Mouse (Mus musculus): Measurements from ENCODE around the gene Primpol.

Primpol gene

DNA sequence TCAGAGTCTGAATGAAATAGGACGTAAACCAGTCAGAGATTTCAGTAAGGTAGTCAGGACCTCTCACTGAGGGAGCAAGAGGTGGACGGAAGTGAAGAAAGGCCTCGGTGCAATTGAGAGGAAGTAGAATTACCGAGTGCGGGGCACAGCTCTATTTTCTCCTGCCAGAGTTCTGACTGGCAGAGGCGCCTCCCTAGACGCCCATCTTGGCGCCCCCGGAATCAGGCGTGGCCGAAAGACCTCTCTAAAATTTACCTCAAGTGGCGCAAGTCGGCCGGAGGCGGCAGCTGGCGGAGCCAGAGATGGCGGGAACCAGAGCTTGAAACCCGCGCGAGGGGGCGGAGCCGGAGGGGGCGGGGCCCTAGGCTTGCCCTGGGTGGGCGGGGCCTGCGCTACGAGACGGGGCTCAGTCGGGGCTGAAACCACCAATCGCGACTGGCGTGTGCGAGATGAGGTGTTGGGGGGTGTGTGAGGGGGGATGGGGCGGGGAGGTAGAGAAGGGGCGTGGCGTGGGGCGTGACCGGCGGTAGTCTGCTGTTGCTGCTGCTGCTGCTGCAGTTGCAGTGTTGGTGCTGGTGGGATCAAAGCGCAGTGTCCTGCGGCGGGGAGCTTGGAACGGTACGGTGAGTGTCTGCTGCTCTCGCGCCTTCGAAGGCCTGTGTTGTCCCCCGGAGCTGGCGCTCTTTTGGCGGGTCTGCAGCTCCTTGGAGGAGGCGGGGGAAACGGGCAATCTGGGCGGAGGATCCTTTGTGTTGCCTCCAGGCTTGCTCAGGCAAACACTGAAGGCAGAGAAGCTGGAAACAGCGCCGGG, at the start of gene Primpol, which contains the start of gene Casp3:
Gene Primpol, minus strand, starts transcription at position 334 of the 811 bp plus-strand sequence.
Gene Casp3, plus strand, starts transcription at position 413 of the 811 bp plus-strand sequence.
- peak; percentile 97 for DNase-seq (ENCODE audit: low spot score)

DNA sequence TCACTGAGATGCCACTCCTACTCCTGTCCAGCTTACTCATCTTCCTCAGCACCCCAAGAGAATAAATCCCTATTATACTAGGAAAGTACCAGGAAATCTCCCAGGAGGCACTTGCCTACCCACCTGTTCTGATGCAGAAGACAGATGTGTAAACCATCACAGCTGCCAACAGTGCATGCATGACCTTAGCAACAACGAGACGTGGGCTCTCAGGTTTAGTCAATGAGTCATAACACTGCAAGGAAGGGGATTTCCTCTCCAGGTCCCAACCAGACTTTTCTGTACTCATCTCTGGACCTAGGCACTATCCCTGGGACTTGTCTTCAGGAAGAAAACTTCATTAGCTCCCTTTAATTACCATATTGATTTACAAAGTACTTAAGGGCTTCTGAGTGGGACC, 38.9 kb upstream of the Primpol start:
- no peak for DNase-seq (ENCODE audit: low spot score)

DNA sequence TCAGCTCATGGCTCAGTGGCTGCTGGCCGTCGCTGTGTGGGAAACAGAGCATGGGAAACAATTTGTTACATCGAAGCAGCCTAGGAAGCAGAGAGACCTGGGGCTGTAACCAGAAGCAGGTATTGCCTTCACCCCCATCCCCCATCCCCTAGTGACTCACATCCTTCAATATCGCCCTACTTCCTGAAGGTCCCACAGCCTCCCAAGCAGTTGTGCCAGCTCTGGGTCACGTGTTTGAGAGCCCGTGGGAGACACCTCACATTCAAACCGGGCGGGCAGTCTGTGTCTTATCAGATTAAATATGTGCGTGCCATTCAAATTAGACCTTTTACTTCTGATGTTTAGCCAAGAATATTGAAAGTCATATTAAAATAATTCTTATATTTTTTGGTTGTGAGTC, 34.9 kb upstream of the Primpol start:
- DNase-seq (ENCODE audit: low spot score): no peak

DNA sequence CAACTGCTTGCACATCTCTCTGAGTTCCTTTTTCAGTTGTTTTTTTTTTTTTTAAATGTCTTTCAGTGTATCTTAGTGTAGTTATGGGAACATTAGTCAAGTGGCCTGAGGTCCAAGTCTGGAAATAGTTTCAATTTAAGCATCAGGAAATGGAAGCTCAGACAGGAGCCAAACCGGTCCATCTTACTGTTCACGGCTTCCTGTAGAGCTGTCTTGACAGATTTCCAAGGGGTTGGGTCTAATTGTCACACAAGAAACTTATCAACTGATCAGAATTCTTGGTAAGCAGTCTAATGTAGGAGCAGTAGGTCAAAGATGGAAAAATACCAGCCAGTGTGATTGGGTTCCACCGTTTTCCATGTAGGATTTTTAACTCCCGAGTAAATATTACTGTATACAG, 31.4 kb upstream of the Primpol start:
- no peak for DNase-seq (ENCODE audit: low spot score)

DNA sequence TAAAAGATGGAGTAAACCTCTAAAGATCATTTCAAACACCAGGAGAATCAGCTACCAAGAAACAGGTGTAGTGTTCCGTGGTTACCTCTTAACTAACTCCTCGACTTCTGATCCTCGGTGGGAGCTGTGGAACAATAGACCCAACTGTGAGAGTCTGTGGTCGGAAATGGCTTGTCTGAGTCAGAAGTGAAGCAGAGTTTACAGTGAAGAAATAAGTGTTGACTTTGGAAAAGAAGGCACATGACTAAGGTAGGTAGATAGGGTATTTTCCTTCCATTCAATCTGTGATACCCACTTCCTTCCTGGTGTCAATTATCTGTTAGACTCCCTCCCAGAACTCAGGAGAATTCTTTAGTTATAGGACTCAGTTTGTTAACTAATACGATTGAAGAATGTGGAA, 24.3 kb upstream of the Primpol start:
- no peak for DNase-seq (ENCODE audit: low spot score)

DNA sequence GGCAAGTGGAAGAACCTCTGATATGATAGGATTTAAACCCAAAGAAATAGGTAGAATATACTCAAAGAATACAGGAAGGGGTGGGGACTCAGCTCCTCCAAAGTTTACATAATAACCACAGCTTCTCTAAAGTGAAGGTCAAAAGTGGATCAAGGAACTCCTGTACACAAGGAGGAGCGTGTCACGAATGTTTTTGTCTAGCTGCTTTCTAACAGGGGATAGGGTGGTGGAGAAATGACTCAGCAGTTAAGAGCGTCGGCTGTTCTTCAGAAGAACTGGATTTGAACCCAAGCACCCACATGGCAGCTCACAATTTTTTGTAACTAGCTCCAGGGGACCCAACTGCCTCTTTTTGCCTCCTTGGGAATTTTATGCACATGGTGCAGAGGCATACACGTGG, 22.8 kb upstream of the Primpol start:
- no peak for DNase-seq (ENCODE audit: low spot score)

DNA sequence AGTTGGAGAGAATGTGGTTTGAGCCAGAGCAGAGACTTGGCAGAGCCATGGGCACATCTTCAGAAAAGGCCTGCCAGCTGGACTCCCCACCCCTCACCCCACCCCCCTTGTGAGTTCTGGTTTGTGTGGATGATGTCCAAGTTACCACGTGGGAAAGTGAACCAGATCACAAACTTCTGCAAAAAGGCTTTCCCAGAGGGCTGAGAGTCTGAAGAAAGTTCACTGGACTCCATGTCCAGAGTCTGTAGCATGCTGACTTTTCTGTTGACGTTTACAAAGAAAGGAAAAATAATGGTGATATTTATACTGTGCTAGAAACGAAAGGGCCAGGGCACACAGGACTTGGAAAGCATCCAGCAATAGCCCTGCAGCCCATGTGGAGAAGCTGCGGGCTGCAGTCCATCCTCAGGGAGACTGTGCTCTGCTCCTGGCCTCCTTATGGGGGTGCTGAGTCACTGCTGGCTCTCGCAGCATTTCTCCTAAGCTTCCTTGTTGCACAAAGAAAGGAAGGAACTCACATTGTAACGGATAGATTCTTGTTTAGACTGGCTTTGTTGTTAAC, 22.1 kb upstream of the Primpol start:
- DNase-seq (ENCODE audit: low spot score): no peak

DNA sequence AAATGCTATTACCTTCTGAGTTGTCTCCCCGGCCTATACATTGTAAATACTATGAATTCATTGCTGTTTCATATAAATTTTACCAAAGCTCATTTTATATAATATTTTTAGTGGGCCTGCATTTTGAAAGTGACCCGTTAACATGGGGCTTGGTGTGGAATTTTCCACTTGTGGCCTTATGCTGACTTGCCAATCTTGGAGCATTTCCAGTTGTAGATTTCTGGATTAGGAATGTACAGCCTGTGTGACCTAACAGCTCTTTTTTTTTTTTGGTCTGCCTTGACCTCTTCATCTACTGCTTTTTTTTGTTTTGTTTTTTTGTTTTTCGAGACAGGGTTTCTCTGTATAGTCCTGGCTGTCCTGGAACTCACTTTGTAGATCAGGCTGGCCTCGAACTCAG, 13.9 kb upstream of the Primpol start:
- DNase-seq (ENCODE audit: low spot score): no peak

DNA sequence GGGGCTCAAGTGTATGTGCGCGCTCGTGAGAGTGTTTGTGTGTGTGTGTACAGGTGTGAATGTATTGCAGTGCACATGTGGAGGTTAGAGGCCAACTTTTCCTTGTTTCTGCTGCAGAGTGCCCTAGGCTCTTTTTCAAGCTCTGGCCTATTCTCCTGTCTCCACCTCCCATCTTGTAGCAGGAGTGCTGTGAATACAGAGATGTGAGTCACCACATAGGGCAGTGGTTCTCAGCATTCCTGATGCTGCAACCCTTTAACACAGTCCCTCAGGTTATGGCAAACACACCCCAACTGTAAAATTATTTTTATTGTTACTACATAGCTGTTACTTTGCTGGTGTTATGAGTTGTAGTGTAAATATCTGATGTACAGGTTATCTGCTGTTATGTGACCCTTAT, 13.4 kb upstream of the Primpol start:
- no peak for DNase-seq (ENCODE audit: low spot score)

DNA sequence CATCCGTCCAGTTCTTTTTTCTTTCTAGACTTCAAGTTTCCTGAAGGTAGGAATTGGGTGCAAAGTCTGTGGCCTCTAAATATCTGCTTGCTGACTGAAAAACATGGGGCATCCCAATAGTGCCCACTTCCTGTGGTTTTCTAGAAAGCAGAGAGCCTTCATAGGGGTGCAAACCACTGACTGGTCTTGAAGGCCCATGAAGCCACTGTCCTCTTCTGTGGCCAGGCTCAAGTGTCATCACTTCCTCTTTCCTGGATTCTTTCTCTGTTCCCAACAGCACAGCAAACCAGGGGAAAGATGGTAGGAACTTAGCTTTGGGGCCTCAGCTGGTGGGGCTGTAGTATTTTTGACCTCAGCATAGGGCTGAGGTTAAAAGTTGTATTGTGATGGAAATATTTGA, 11.6 kb upstream of the Primpol start:
- no peak for DNase-seq (ENCODE audit: low spot score)

DNA sequence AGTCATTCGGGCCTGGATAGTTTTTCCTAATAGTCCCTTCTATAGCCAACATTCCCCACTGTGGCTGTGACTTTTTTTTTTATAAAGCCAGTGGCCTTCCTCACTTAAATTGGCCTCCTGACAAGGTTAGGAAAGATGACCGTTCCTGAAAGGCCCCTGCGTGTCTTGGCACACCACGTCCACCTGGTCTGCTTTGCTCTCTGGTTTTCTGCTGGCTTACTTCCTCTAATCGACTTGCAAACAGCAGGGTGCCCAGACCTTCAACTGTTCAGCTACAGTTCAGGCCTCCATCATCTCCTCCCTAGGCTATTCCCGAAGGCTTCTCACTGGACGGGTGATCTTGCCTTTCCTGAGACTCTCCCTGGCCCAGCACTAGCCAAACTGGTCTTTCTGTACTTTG, 10.9 kb upstream of the Primpol start:
- DNase-seq (ENCODE audit: low spot score): no peak

DNA sequence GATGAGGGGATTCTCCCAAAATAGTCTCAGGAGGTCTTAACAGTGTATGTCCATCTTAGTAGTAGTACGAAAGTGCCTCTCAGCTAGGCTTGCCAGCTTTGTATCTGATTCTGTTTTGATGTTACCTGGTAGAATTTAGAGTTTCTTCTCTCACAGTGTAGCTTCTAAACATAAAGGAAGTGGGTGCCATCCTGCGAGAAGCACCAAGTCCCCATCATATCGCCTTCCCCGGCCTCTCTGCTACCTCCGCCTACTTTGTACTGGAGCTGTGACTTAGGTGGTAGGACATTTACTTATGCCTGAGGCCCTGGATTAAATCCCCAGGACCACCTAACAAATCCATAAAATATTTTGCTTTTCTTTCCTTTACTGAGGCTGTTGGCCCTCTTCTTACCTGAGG, 9.6 kb upstream of the Primpol start:
- DNase-seq (ENCODE audit: low spot score): no peak

DNA sequence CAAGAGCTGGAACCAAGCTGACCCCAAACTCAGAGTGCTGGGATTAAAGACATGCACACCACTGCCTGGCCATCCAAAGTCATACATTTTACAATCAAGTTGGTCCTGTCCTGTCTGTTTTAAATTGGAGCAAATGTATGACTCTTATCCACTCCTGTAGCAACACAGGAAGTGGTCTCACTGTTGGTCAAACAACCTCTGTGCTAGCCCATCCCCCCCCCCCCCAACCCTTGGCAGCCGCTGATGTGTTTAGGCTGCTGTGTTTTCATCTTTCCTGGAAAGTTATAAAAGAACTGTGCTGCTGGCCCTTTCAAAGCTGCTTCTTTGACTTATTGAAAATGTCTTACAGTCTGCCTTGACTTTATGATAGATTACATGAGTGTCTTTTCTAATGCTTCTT, 8.2 kb upstream of the Primpol start:
- no peak for DNase-seq (ENCODE audit: low spot score)

DNA sequence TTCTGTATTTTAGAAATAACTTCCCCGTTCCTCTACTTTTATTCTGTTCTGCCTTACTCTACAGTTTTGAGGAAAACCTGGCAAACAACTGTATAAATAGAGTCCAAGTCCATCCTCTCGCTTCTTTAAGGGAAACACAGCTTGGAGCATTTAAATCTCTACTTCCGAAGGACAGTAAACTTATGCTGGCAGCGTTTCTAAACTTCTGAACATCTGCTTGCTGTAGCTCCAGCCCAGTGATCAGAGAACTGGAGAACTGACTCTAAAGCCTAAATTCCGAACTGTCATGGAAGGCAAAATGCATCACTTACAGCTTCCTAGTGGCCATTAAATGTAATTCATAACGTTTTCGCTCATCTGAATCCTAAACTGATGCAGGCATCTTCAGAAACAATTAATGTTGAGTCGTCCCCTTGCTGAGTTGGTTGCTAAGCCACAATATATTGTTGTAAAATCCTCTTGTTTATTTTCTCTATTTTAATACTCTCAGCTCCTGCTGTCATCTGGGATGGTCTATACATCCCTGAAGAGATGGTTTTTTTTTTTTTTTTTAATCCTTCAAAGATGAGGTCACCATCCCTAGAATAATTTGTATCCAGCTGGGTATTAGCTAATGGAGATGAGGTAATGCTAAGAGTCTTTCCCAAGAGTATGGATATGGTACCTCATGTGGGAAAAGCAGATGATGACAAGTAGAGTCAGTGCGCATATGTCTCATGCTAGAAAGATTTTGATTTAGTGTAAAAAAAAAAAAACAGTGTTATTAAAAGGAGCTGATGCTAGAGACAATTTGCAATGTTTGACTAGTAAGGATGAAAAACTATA, 5.6 kb upstream of the Primpol start:
- no peak for DNase-seq (ENCODE audit: low spot score)

DNA sequence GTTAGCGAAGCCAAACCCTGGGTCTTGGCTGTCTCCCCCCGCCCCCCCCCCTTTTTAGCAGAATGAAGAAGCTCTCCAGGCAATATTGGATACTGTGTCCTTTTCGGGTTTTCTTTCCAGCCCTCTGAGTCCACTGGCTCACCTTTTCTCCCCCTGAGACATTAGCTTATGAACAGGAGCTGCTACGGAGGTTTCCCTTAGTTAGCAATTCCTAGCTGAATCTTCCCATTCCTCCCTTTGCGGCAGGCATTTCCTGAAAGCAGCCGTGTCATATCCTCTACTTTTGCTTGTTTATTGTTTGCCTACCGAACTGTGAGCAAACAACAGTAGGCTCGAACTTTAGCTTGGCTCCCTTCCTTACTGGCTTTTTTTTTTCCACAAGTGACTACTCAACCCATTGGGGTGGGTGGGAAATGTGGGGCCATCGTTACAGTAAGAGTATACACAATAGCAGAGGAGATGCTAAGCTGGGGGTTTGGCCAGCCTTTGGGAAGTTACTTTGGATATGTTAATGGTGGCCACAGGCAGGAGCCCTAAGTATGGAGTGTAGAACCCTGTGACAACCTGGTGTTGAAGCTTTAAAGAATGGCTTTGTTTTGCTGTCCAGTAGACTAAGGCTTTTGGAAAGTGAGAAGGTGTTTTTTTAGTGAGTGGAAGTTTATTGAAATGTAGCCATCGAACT, 1.8 kb upstream of the Primpol start:
- DNase-seq (ENCODE audit: low spot score): no peak

DNA sequence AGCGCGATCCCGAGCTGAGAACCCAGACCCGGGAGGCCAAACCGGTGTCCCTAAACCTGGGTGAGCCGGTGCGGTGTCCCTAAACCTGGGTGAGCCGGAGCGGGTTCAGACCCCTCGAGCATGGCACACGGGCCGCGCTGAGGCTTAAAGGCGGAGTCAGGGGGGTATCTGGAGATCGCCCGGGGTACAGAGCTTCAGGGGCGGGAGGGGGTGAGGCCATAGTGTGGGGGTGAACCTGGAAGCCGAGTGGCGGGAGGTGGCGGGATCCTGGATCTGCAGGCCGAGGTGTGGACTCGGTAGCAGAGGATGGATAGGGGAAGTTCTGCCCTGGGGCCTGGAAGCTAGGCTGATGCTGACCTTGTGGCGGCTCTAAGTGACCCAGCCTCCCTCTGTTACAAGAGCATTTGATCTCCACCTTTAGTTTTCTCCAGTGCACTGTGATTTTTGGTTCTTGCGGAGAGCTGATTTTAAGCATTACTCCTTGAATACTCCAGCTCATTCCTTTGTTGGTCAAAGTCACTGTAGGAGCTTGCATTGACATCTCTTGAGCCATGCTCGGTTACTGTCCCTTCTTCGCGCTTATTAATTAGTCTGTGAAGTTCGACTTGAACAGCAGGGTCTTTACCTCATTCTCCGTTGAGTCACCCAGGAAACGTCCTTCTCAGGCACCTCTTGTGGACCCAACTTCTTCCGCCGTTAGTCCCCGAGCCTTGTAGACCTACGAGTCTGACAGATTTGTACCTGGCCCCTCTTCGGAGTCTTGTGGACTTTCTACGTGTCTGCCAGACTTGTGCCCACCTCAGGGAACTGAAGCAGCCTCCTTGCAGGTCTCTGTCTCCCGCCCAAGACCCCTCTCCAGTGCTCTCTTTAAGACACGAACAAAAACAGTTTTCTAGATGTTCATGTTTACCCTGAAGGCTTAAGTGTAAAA, 943 bp upstream of the Primpol start:
- DNase-seq (ENCODE audit: low spot score): peak; percentile 24

DNA sequence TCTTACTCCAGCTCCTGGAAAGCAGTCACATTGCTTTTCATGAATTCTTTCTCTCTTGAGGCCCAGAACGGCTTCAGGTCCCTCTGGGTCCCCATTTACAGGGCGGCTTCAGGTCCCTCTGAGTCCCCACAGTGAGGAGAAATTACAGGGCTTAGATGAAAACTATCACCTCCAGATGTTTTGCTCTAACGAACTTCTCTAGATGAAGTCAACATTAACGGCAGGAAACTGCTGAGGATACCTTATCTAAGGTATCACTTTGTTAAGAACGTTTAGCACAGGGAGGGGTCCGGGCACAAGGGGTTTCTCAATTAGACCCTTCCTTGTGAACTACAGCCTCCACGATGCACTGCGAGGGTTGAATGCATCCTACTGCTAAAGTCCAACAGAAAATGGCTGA, 1.1 kb downstream of the Primpol start:
- no peak for DNase-seq (ENCODE audit: low spot score)

DNA sequence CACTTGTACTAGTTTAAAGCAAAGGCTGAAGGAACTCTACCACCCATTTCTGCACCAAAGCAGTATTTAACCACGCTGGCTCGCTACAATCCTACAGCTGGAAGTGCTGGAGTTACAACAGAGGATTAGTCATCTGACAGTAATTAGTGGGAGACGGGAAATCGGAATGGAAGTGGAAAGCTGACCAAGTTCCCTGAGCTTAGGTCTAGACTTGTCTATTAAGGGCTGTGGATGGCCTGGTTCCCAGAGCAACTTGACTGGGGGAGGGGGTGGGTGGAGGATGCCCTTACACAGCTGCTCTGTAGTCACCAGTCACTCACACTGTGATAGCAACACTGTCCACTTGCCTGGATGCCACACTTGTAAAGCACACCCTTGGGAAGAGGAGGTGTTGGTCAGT, 3.6 kb downstream of the Primpol start:
- no peak for DNase-seq (ENCODE audit: low spot score)

DNA sequence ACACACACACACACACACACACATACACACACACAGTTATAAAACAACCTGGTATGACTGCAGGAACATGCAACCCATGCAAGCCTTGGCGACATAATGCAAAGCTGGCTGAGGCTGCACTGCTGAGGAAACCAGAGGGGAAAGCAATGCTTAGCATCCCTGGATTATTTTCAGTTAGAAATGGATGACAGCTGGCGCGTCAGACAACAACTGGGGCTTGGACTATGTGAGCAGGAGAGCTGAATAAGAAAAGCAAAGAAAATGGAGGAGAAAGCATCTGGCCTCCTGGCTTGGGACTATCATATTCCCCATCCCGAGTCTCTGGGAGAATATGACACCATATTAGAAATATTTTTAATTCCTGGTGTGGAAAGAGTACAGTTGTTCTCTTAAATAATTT, 4.1 kb downstream of the Primpol start:
- DNase-seq (ENCODE audit: low spot score): no peak

DNA sequence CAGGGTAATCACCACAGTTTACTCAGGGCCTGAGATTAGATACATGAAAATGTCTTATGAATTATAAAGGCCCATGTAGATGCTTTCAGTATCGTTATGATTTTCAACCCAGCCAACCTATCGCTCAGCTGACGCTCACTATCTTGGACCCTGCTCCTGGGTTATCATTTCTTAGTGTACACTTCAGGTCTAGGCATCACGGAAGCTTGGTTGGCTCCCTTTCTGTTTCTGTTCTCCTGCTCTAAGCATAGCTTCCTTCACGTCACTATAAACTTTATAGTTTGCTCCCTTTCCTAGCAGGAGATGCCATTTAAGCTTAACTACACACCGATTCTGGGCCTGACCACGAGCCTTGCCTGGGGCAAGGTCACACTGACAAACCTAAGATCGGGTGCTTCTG, 5.5 kb downstream of the Primpol start:
- DNase-seq (ENCODE audit: low spot score): no peak

DNA sequence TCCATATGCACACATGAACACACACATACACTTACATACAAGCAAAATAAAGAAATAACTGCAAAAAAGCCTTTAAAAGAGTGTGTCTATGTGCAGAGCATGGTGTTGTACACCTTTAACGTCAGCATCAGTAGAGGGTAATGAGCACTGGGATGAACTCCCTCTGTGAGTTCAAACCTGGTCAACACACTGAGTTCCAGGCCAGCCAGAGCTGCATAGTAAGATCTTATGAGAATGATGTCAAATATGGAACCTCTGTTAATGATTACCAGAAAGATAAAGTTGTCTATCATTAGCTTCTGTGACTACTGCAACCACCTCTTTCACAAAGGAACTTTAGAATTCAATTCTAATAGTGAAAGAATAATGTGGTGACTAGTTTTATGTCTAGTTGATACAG, 10.1 kb downstream of the Primpol start:
- DNase-seq (ENCODE audit: low spot score): no peak
